Comparison of ENCODE assay signal across 7 mouse cellular contexts in genomic region chr2:45112021-45112747, GRCm38 (mm10). TPM values are rescaled to one million over a fixed set of nuclear protein-coding genes. Genes with fewer than 3 reads are reported as not detected.
DNase-seq lines count a peak whose midpoint lies in the region; ATAC-seq lines count a peak whose summit lies in the region.

No protein-coding gene starts in this region.

- 3% methylated on average over 9 of the region's 9 CpGs for WGBS in forebrain, embryonic 13.5 days
- WGBS in limb, embryonic 13.5 days: 4% methylated on average over 9 of the region's 9 CpGs
- 3% methylated on average over 9 of the region's 9 CpGs for WGBS in neural tube, embryonic 14.5 days

- peak overlapping the region; percentile 92 for H3K4me3 ChIP-seq in forebrain, embryonic 13.5 days
- peak overlapping the region; percentile 73 for H3K4me3 ChIP-seq in limb, embryonic 13.5 days
- H3K4me3 ChIP-seq in neural tube, embryonic 14.5 days (ENCODE audit: low read depth, low read length): peak overlapping the region; percentile 79

- ATAC-seq in forebrain, embryonic 13.5 days: no peak
- no peak for ATAC-seq in limb, embryonic 13.5 days (ENCODE audit: low FRiP score, low read depth)
- ATAC-seq in neural tube, embryonic 14.5 days (ENCODE audit: low read depth): no peak

- intact Hi-C loops in left cerebral cortex, postnatal 4 days (cut with DNase I): loop anchor here (10.0 kb wide), 1 partner anchor 293 kb away; no protein-coding TSS in a partner anchor

- no peaks in the 10 kb centered on the region for H3K27me3 ChIP-seq in forebrain, embryonic 13.5 days
- H3K27me3 ChIP-seq in limb, embryonic 13.5 days: peaks cover 58% of the 10 kb centered on the region
- H3K27me3 ChIP-seq in neural tube, embryonic 14.5 days (ENCODE audit: control insufficient read depth, insufficient read depth, low read length): no peaks in the 10 kb centered on the region

- H3K4me1 ChIP-seq in forebrain, embryonic 13.5 days: peaks cover 46% of the 10 kb centered on the region
- H3K4me1 ChIP-seq in limb, embryonic 13.5 days: peaks cover 16% of the 10 kb centered on the region
- peaks cover 5% of the 10 kb centered on the region; the same call in 1 of the 2 replicates for H3K4me1 ChIP-seq in neural tube, embryonic 14.5 days (ENCODE audit: control insufficient read depth, insufficient read depth, low read length)

- H3K9ac ChIP-seq in forebrain, embryonic 13.5 days: peak overlapping the region; percentile 99
- peak overlapping the region; percentile 94 for H3K9ac ChIP-seq in limb, embryonic 13.5 days
- H3K9ac ChIP-seq in neural tube, embryonic 14.5 days (replicated peaks; ENCODE audit: low read depth, low read length): peak overlapping the region; percentile 54; the same call in 1 of the 2 replicates

- no peaks in the 10 kb centered on the region for H3K36me3 ChIP-seq in forebrain, embryonic 13.5 days (ENCODE audit: poor library complexity, severe bottlenecking)
- no peaks in the 10 kb centered on the region for H3K36me3 ChIP-seq in limb, embryonic 13.5 days
- no peaks in the 10 kb centered on the region for H3K36me3 ChIP-seq in neural tube, embryonic 14.5 days (ENCODE audit: control insufficient read depth, insufficient read depth, low read length)

- peak; percentile 31 to 60 for DNase-seq in spleen, postnatal 4 days (ENCODE audit: low spot score in 2 of 2)
- no peak for DNase-seq in spleen, adult 18-20 months
- DNase-seq in left cerebral cortex, postnatal 4 days: no peak
- DNase-seq in cerebellum, postnatal 36 days: no peak

- peak overlapping the region; percentile 81 for H3K27ac ChIP-seq in forebrain, embryonic 13.5 days
- peak overlapping the region; percentile 56; the same call in 1 of the 2 replicates for H3K27ac ChIP-seq in limb, embryonic 13.5 days
- peak overlapping the region; percentile 81 for H3K27ac ChIP-seq in neural tube, embryonic 14.5 days (ENCODE audit: low read depth, low read length)

- H3K9me3 ChIP-seq in forebrain, embryonic 13.5 days (replicated peaks): no peaks in the 10 kb centered on the region
- no peaks in the 10 kb centered on the region for H3K9me3 ChIP-seq in limb, embryonic 13.5 days
- H3K9me3 ChIP-seq in neural tube, embryonic 14.5 days (ENCODE audit: control insufficient read depth, low read length): no peaks in the 10 kb centered on the region

- H3K4me2 ChIP-seq in forebrain, embryonic 13.5 days: peak overlapping the region; percentile 75
- H3K4me2 ChIP-seq in limb, embryonic 13.5 days (replicated peaks): peak overlapping the region; percentile 88
- H3K4me2 ChIP-seq in neural tube, embryonic 14.5 days (ENCODE audit: low read depth, low read length): peak overlapping the region; percentile 73

RNA-seq across cellular contexts. Expression of gene Zeb2, which starts 5.0 kb away (rescaled TPM):
- 74.7 and 85.4 TPM in 2 replicates for polyA plus RNA-seq in forebrain, embryonic 13.5 days (2015; fragmentation: Nextera tagmentation; extraction: Ambion mirVana)
- 29.9 and 31.8 TPM in 2 replicates for polyA plus RNA-seq in limb, embryonic 13.5 days (2015; fragmentation: Nextera tagmentation; extraction: Ambion mirVana)
- polyA plus RNA-seq in neural tube, embryonic 14.5 days (2014; fragmentation: Nextera tagmentation; extraction: Ambion mirVana): 53.8 and 57.6 TPM in 2 replicates
- total RNA-seq in left cerebral cortex, postnatal 4 days (2021): 100 to 1,000 TPM; 451 to 546 TPM

Comparison
In these comparisons a context has a peak if more than half of its experiments do, and no peak if none do; other contexts are left out.
1. DNase-seq: peak in spleen, postnatal 4 days (2 of 2); none in spleen, adult 18-20 months (0 of 2), left cerebral cortex, postnatal 4 days (single experiment) and cerebellum, postnatal 36 days (0 of 2).
2. Peak in every context shown above with its lines, with median percentiles within 50 percentile points of each other: H3K27ac ChIP-seq, H3K4me2 ChIP-seq, H3K4me3 ChIP-seq and H3K9ac ChIP-seq.